Comparison of ENCODE assay signal across 12 mouse cellular contexts in genomic region chr9:50900026-50900920, GRCm38 (mm10). TPM values are rescaled to one million over a fixed set of nuclear protein-coding genes. Genes with fewer than 3 reads are reported as not detected.
DNase-seq lines count a peak whose midpoint lies in the region; ATAC-seq lines count a peak whose summit lies in the region.
"Had no signal": no experiment of that assay in that cellular context is flagged by ENCODE, and none has a peak within 500 bp of the region (broad histone marks: within the 10 kb centered on the region; RNA-seq: fewer than 3 reads in every experiment).

No protein-coding gene starts in this region.

- no peak overlapping the region for H3K4me3 ChIP-seq in heart, embryonic 16.5 days (ENCODE audit: low read length)

- peak overlapping the region; percentile 51 for H3K27ac ChIP-seq in heart, embryonic 16.5 days (ENCODE audit: low read length)

- H3K36me3 ChIP-seq in heart, embryonic 16.5 days (ENCODE audit: control insufficient read depth, insufficient read depth): peaks cover 11% of the 10 kb centered on the region

- no peaks in the 10 kb centered on the region for H3K9me3 ChIP-seq in heart, embryonic 16.5 days (replicated peaks; ENCODE audit: control insufficient read depth, low read length)

- DNase-seq in heart, adult 18-20 months: peak; percentile 49 to 60
- no peak for DNase-seq in heart, postnatal 25 days (ENCODE audit: low spot score)
- DNase-seq in 416B (ENCODE audit: low read depth): peak; percentile 66
- DNase-seq in brain, adult 2 months (ENCODE audit: low read depth, low spot score): peak; percentile 47
- no peak for DNase-seq in adrenal gland, postnatal 10 days
- DNase-seq in urinary bladder, postnatal 14 days (ENCODE audit: low spot score): no peak
- DNase-seq in frontal cortex, postnatal 25 days (ENCODE audit: low spot score in 2 of 2): no peak
- DNase-seq: adrenal gland, adult 2 months; cerebellum, adult 11-12 months; right cerebral cortex, postnatal 25 days had no signal

- ATAC-seq in heart, embryonic 16.5 days (replicated peaks; ENCODE audit: extremely low read depth, insufficient read depth, low FRiP score): no peak; the same call in 1 of the 2 replicates
- ATAC-seq: intestine, postnatal 0 days had no signal

- H3K4me2 ChIP-seq in heart, embryonic 16.5 days (ENCODE audit: low read depth, low read length): peak overlapping the region; percentile 5; the same call in 1 of the 2 replicates

- WGBS in heart, embryonic 16.5 days: 47% methylated on average over 7 of the region's 7 CpGs

- H3K4me1 ChIP-seq in heart, embryonic 16.5 days (ENCODE audit: control insufficient read depth, insufficient read depth, low read length): peaks cover 13% of the 10 kb centered on the region

- no peaks in the 10 kb centered on the region for H3K27me3 ChIP-seq in heart, embryonic 16.5 days (ENCODE audit: control insufficient read depth, insufficient read depth, low read length)

- intact Hi-C loops in heart, postnatal 25 days (cut with DNase I): no loop called here

- no peak overlapping the region for H3K9ac ChIP-seq in heart, embryonic 16.5 days (ENCODE audit: low read length)

RNA-seq across cellular contexts. Expression of gene Ppp2r1b, which starts 55.2 kb away (rescaled TPM):
- total RNA-seq in heart, adult 18-20 months (2021): 10 to 100 TPM; 10.6 to 11.3 TPM
- total RNA-seq in heart, postnatal 25 days (2021): 10 to 100 TPM; 10.2 to 10.5 TPM
- 38.2 and 41.8 TPM in 2 replicates for polyA plus RNA-seq in heart, embryonic 16.5 days (2015; fragmentation: Nextera tagmentation; extraction: Ambion mirVana)
- 10 to 100 TPM; 35.1 to 36.5 TPM for total RNA-seq in adrenal gland, postnatal 10 days (2021)

Comparison
In these comparisons a context has a peak if more than half of its experiments do, and no peak if none do; other contexts are left out.
1. DNase-seq: peak in heart, adult 18-20 months (2 of 2), 416B (single experiment) and brain, adult 2 months (single experiment); none in heart, postnatal 25 days (single experiment), adrenal gland, postnatal 10 days (single experiment), urinary bladder, postnatal 14 days (single experiment) and frontal cortex, postnatal 25 days (0 of 2).